Mouse (Mus musculus) heart, embryonic 16.5 days (tissue): ENCODE measurements around the gene Tlr9. TPM values are rescaled to one million over a fixed set of nuclear protein-coding genes. Genes with fewer than 3 reads are reported as not detected.

ENCODE experiments used
- ATAC-seq: fragments of 200-750 bp; cut with Nextera tagmentation; replicated peaks from 2 replicates; pipeline ENCODE4 v1.8.0; 2017; ENCODE audit warnings: moderate number of reproducible peaks; ENCODE audit not compliant: insufficient read depth, low FRiP score; ENCODE audit errors: extremely low read depth
- H3K27ac ChIP-seq: fragments of 300-500 bp; sonication (generic); 2 replicates; pipeline ENCODE4 v1.5.1; 2014; ENCODE audit warnings: mild to moderate bottlenecking, low read length, control low read depth, moderate library complexity
- H3K27me3 ChIP-seq: fragments of 300-500 bp; sonication (generic); 2 replicates; pipeline ENCODE4 v1.6.1; 2014; ENCODE audit warnings: low read length, mixed read lengths; ENCODE audit not compliant: control insufficient read depth, insufficient read depth
- H3K36me3 ChIP-seq: fragments of 300-500 bp; sonication (generic); 2 replicates; pipeline ENCODE4 v1.6.1; 2014; ENCODE audit not compliant: control insufficient read depth, insufficient read depth
- H3K4me1 ChIP-seq: fragments of 300-500 bp; sonication (generic); 2 replicates; pipeline ENCODE4 v1.6.1; 2014; ENCODE audit warnings: low read length, mixed read lengths; ENCODE audit not compliant: control insufficient read depth, insufficient read depth
- H3K4me2 ChIP-seq: fragments of 300-500 bp; sonication (generic); 2 replicates; pipeline ENCODE4 v1.6.1; 2014; ENCODE audit warnings: low read depth, mild to moderate bottlenecking, control low read depth, low read length
- H3K4me3 ChIP-seq: fragments of 300-500 bp; sonication (generic); 2 replicates; pipeline ENCODE4 v1.5.1; 2014; ENCODE audit warnings: mild to moderate bottlenecking, control low read depth, low read length
- H3K9ac ChIP-seq: fragments of 300-500 bp; sonication (generic); 2 replicates; pipeline ENCODE4 v1.6.1; 2014; ENCODE audit warnings: low read length, control low read depth
- H3K9me3 ChIP-seq: fragments of 300-500 bp; sonication (generic); replicated peaks from 2 replicates; pipeline ENCODE4 v1.6.1; 2016; ENCODE audit warnings: low read length; ENCODE audit not compliant: control insufficient read depth
- WGBS: fragments of 180-500 bp; shearing (Covaris S2); extraction: QIAGEN DNeasy Blood & Tissue Kit; methylation state at CpG from one replicate; pipeline ENCODE4 v1.1.7; 2014; 5-methylcytosine and 5-hydroxymethylcytosine counted together
- polyA plus RNA-seq: library from polyadenylated mRNA; unstranded; fragments of >200 nt; fragmentation: Nextera tagmentation; extraction: Ambion mirVana; gene quantifications from 2 replicates; pipeline ENCODE4 v1.2.1, GENCODE M21; 2015

The Tlr9 gene
- polyA plus RNA-seq, 1 experiment from 2014 or later, result 0.05 TPM

GRCm38 (mm10) chr9:106199535-106200272 lies 22.7 kb upstream of the Tlr9 start, which contains the start of gene Ppm1m:
Gene Ppm1m (minus strand): TSS chr9:106199746.
- Histone ChIP-seq H3K4me1 (peaks cover 25% of the 10 kb centered on the region), H3K27ac (peak within 1 kb of the TSS; percentile 22; the same call in 1 of the 2 replicates), H3K4me2 (peak within 1 kb of the TSS; percentile 67), H3K4me3 (peak within 1 kb of the TSS; percentile 55), H3K36me3 (peaks cover 9% of the 10 kb centered on the region; the same call in 1 of the 2 replicates), H3K27me3 (no peaks in the 10 kb centered on the region), H3K9ac (peak within 1 kb of the TSS; percentile 69), H3K9me3 (no peaks in the 10 kb centered on the region)
- ATAC-seq, result peak; percentile 0; the same call in 1 of the 2 replicates
- WGBS, result 49% methylated on average over 18 of the region's 18 CpGs

GRCm38 (mm10) chr9:106201895-106202294 lies 20.5 kb upstream of the Tlr9 start:
- Histone ChIP-seq H3K36me3 (no peaks in the 10 kb centered on the region), H3K4me1 (peaks cover 39% of the 10 kb centered on the region), H3K9me3 (no peaks in the 10 kb centered on the region), H3K4me2 (no peak overlapping the region; the same call in 1 of the 2 replicates), H3K27me3 (no peaks in the 10 kb centered on the region), H3K4me3 (no peak overlapping the region), H3K9ac (no peak overlapping the region), H3K27ac (no peak overlapping the region)
- ATAC-seq, result no peak
- WGBS, result 78% methylated on average over 3 of the region's 3 CpGs

GRCm38 (mm10) chr9:106202819-106203636 lies 19.4 kb upstream of the Tlr9 start, which contains the start of gene Twf2:
Gene Twf2 (plus strand): TSS chr9:106203108.
- peak within 1 kb of the TSS; percentile 65 for H3K4me2 ChIP-seq
- no peaks in the 10 kb centered on the region for H3K36me3 ChIP-seq
- H3K4me3 ChIP-seq, result peak within 1 kb of the TSS; percentile 84
- WGBS, result 1% methylated on average over 59 of the region's 61 CpGs
- ATAC-seq, result peak; percentile 88
- H3K9me3 ChIP-seq, result no peaks in the 10 kb centered on the region
- peak within 1 kb of the TSS; percentile 82 for H3K9ac ChIP-seq
- H3K27ac ChIP-seq, result peak within 1 kb of the TSS; percentile 84
- H3K27me3 ChIP-seq, result no peaks in the 10 kb centered on the region
- peaks cover 40% of the 10 kb centered on the region for H3K4me1 ChIP-seq

GRCm38 (mm10) chr9:106203990-106204851 lies 18.2 kb upstream of the Tlr9 start:
- peak overlapping the region; percentile 84 for H3K4me3 ChIP-seq
- H3K4me2 ChIP-seq, result peak overlapping the region; percentile 65
- peak overlapping the region; percentile 49 for H3K9ac ChIP-seq
- H3K36me3 ChIP-seq, result no peaks in the 10 kb centered on the region
- peaks cover 40% of the 10 kb centered on the region for H3K4me1 ChIP-seq
- 65% methylated on average over 7 of the region's 7 CpGs for WGBS
- peak overlapping the region; percentile 84 for H3K27ac ChIP-seq
- H3K27me3 ChIP-seq, result no peaks in the 10 kb centered on the region
- no peak for ATAC-seq
- H3K9me3 ChIP-seq, result no peaks in the 10 kb centered on the region

- Histone ChIP-seq H3K4me2 (no peak overlapping the region), H3K27me3 (no peaks in the 10 kb centered on the region), H3K4me3 (no peak overlapping the region), H3K4me1 (peaks cover 34% of the 10 kb centered on the region), H3K36me3 (no peaks in the 10 kb centered on the region), H3K27ac (peak overlapping the region; percentile 51), H3K9me3 (no peaks in the 10 kb centered on the region), H3K9ac (no peak overlapping the region)
- 66% methylated on average over 7 of the region's 7 CpGs for WGBS
- no peak for ATAC-seq
Measured at GRCm38 (mm10) chr9:106205713-106206290, 16.6 kb upstream of the Tlr9 start.

- Histone ChIP-seq H3K4me1 (peaks cover 37% of the 10 kb centered on the region), H3K36me3 (no peaks in the 10 kb centered on the region), H3K9me3 (no peaks in the 10 kb centered on the region), H3K27me3 (no peaks in the 10 kb centered on the region), H3K4me3 (peak overlapping the region; percentile 20; the same call in 1 of the 2 replicates), H3K4me2 (peak overlapping the region; percentile 48), H3K9ac (peak overlapping the region; percentile 52), H3K27ac (peak overlapping the region; percentile 51)
- no peak for ATAC-seq
- WGBS, result 25% methylated on average over 2 of the region's 2 CpGs
Measured at GRCm38 (mm10) chr9:106206515-106206914, 15.9 kb upstream of the Tlr9 start.

- 74% methylated on average over 5 of the region's 5 CpGs for WGBS
- Histone ChIP-seq H3K9ac (no peak overlapping the region), H3K36me3 (peaks cover 4% of the 10 kb centered on the region; the same call in 1 of the 2 replicates), H3K4me2 (no peak overlapping the region), H3K9me3 (no peaks in the 10 kb centered on the region), H3K4me3 (no peak overlapping the region), H3K27me3 (no peaks in the 10 kb centered on the region), H3K4me1 (peaks cover 38% of the 10 kb centered on the region), H3K27ac (no peak overlapping the region)
- ATAC-seq, result no peak
Measured at GRCm38 (mm10) chr9:106208181-106208580, 14.2 kb upstream of the Tlr9 start.

GRCm38 (mm10) chr9:106209954-106210353 lies 12.4 kb upstream of the Tlr9 start:
- no peak overlapping the region for H3K9ac ChIP-seq
- WGBS, result 91% methylated on average over 4 of the region's 4 CpGs
- H3K36me3 ChIP-seq, result peaks cover 21% of the 10 kb centered on the region
- no peak overlapping the region for H3K4me2 ChIP-seq
- no peak overlapping the region for H3K4me3 ChIP-seq
- peaks cover 21% of the 10 kb centered on the region for H3K4me1 ChIP-seq
- no peak overlapping the region for H3K27ac ChIP-seq
- H3K9me3 ChIP-seq, result no peaks in the 10 kb centered on the region
- H3K27me3 ChIP-seq, result no peaks in the 10 kb centered on the region
- ATAC-seq, result no peak
